Mouse (Mus musculus): ENCODE measurements at regions not wholly inside any gene's neighbourhood (a gene's known extent, or its start where the extent isn't known, plus 50 kb on each side); places are given as distances from the start of the nearest gene placed in this dataset.

DNA sequence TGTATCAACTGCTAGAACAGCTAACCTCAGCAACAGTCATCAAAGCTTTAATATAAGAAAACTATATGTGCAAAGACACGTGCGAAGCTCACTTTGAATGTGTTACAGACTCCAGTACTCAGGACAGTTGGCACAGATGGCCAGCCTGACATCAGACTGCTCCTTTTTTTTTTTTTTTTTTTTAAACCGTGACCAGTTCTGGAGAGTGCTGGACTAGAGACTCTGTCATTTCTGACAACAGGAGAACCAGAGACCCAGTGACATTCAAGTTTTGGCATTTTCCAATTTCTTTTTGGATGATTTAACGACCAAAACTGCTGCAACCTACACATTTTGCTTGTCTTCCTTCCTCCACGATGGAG lies 371.5 kb upstream of the Nr5a2 start:
- TF ChIP-seq EP300 (IDR thresholded peaks at IDR 0.05; ENCODE audit: low read depth) (no peak), CTCF (IDR thresholded peaks at IDR 0.05; ENCODE audit: low read depth) (no peak)
